In genomic region chr3:31327791-31328190, GRCm38 (mm10) we compare ENCODE assay signal across 29 mouse cellular contexts. TPM values are rescaled to one million over a fixed set of nuclear protein-coding genes. Genes with fewer than 3 reads are reported as not detected.
DNase-seq lines count a peak whose midpoint lies in the region; ATAC-seq and TF ChIP-seq lines count a peak whose summit lies in the region.
"Had no signal": no experiment of that assay in that cellular context is flagged by ENCODE, and none has a peak within 500 bp of the region (broad histone marks: within the 10 kb centered on the region; RNA-seq: fewer than 3 reads in every experiment).

No protein-coding gene starts in this region.

- no peak overlapping the region for H3K4me3 ChIP-seq in bone marrow macrophage, adult 2 months (ENCODE audit: insufficient read depth, low read length)
- H3K4me3 ChIP-seq: embryonic facial prominence, embryonic 12.5 days; embryonic facial prominence, embryonic 15.5 days; erythroblast, embryonic 14.5 days; forebrain, embryonic 12.5 days; heart, adult 2 months; heart, embryonic 10.5 days; heart, embryonic 13.5 days; hindbrain, embryonic 12.5 days; hindbrain, embryonic 15.5 days; intestine, embryonic 15.5 days had no signal

- no peak for DNase-seq in frontal cortex, postnatal 10 days (ENCODE audit: low spot score in 2 of 2)
- peak; percentile 11 for DNase-seq in layer of hippocampus, adult 9-10 months (ENCODE audit: low spot score)
- no peak for DNase-seq in layer of hippocampus, adult 8-10 months (ENCODE audit: low spot score in 2 of 2)
- DNase-seq in telencephalon, adult 2 months (ENCODE audit: low read depth, low spot score), result peak; percentile 47
- no peak for DNase-seq in embryo, embryonic 10.5 days (ENCODE audit: low spot score)
- DNase-seq: adrenal gland, adult 2 months; adrenal gland, postnatal 14 days; cerebellum, adult 18-20 months; cerebellum, adult 9-10 months; cerebellum, postnatal 14 days; gastrocnemius, postnatal 10 days; gastrocnemius, postnatal 36 days; heart, adult 2 months; heart, postnatal 14 days; heart, postnatal 4 days had no signal

- peak; percentile 71 for ATAC-seq in frontal cortex, adult (ENCODE audit: low TSS enrichment)
- ATAC-seq: CD4-positive, CD25-positive, alpha-beta regulatory T cell, adult 4 months; forebrain, embryonic 16.5 days; intestine, embryonic 15.5 days had no signal

- H3K4me1 ChIP-seq in bone marrow macrophage, adult 2 months (ENCODE audit: control insufficient read depth, insufficient read depth, low read length), result peaks cover 26% of the 10 kb centered on the region
- H3K4me1 ChIP-seq: embryonic facial prominence, embryonic 12.5 days; embryonic facial prominence, embryonic 15.5 days; forebrain, embryonic 12.5 days; heart, embryonic 10.5 days; hindbrain, embryonic 12.5 days; hindbrain, embryonic 15.5 days; intestine, embryonic 15.5 days had no signal

- no peak for TF ChIP-seq CTCF in bone marrow macrophage, adult 2 months (IDR thresholded peaks at IDR 0.05; ENCODE audit: low read depth, low read length)

- H3K27ac ChIP-seq in bone marrow macrophage, adult 2 months (ENCODE audit: insufficient read depth, low read depth, low read length), result peak overlapping the region; percentile 85
- H3K27ac ChIP-seq: embryonic facial prominence, embryonic 12.5 days; embryonic facial prominence, embryonic 15.5 days; forebrain, embryonic 12.5 days; heart, adult 2 months; heart, embryonic 10.5 days; heart, embryonic 13.5 days; hindbrain, embryonic 12.5 days; hindbrain, embryonic 15.5 days; intestine, embryonic 15.5 days had no signal

- no peak for TF ChIP-seq POLR2A in bone marrow macrophage, adult 2 months (IDR thresholded peaks at IDR 0.05; ENCODE audit: borderline replicate concordance, low read depth, low read length)

RNA-seq across cellular contexts. Expression of gene Slc7a14, which starts 17.6 kb away (rescaled TPM):
- total RNA-seq in layer of hippocampus, adult 8-10 months (2022), result 10 to 100 TPM; 76.7 to 94.1 (median 87.1) TPM
- polyA plus RNA-seq in bone marrow macrophage, adult 2 months (2012; ENCODE audit: insufficient read depth, insufficient read length, missing spikeins), result not detected in 2 replicates
- total RNA-seq: granulocyte monocyte progenitor cell, adult 5-6 weeks had no signal
- polyA plus RNA-seq: CD4-positive, CD25-positive, alpha-beta regulatory T cell, adult 4 months; erythroblast, embryonic 14.5 days had no signal

Comparison
In these comparisons a context has a peak if more than half of its experiments do, and no peak if none do; other contexts are left out.
1. DNase-seq: peak in layer of hippocampus, adult 9-10 months (single experiment) and telencephalon, adult 2 months (single experiment); none in frontal cortex, postnatal 10 days (0 of 2), layer of hippocampus, adult 8-10 months (0 of 2) and embryo, embryonic 10.5 days (single experiment).